Mouse (Mus musculus): ENCODE data around the gene Ctsf.
A peak's percentile ranks its signal among the peaks of the same experiment; 100 is the strongest.

GRCm38 (mm10) chr19:4847490-4847889 lies 7.4 kb upstream of the Ctsf start:
- TF ChIP-seq CTCF (IDR thresholded peaks at IDR 0.05; ENCODE audit: extremely low read depth, insufficient read depth, low read length) (peak; percentile 72), POLR2A (IDR thresholded peaks at IDR 0.05; ENCODE audit: extremely low read depth, insufficient read depth, low read length) (no peak)

Measured in cortical plate, adult 2 months (tissue).